Mouse (Mus musculus) activated CD4-positive, CD25-positive, alpha-beta regulatory T cell, adult 4 months (primary cell): ENCODE results near the gene Nudt8. TPM values are rescaled to one million over a fixed set of nuclear protein-coding genes. Genes with fewer than 3 reads are reported as not detected.
"Not testable (repeated sequence)": the region's sequence is repeated elsewhere in the genome, so short reads cannot be mapped to it uniquely, and the experiment has no call there.

Experiments
- ATAC-seq: one replicate; pipeline ENCODE4 v1.8.0; 2017
- polyA plus RNA-seq, 2 experiments: library from polyadenylated mRNA; unstranded; fragments of 100-300 nt; shearing (Covaris generic); gene quantifications; one replicate each; pipeline ENCODE4 v1.2.1; 2017

Nudt8 gene
- polyA plus RNA-seq, 2 experiments from 2014 or later = 17.3 to 17.8 TPM

- ATAC-seq = no peak
These were observed 15.3 kb downstream of the Nudt8 start for GRCm38 (mm10) chr19:4015635-4016034.

GRCm38 (mm10) chr19:4017921-4018587 lies 17.7 kb downstream of the Nudt8 start:
- no peak for ATAC-seq

- no peak for ATAC-seq
These were observed 18.6 kb downstream of the Nudt8 start for GRCm38 (mm10) chr19:4018743-4019583.

- no peak for ATAC-seq
These were observed 22.8 kb downstream of the Nudt8 start for GRCm38 (mm10) chr19:4023185-4023584.

GRCm38 (mm10) chr19:4027576-4027975 lies 27.2 kb downstream of the Nudt8 start:
- no peak for ATAC-seq

- ATAC-seq = no peak
These were observed 32.3 kb downstream of the Nudt8 start for GRCm38 (mm10) chr19:4032668-4033067.

GRCm38 (mm10) chr19:4033298-4033697 lies 32.9 kb downstream of the Nudt8 start:
- ATAC-seq = no peak

GRCm38 (mm10) chr19:4033742-4034141 lies 33.4 kb downstream of the Nudt8 start:
- ATAC-seq = no peak

- ATAC-seq = no peak
These were observed 36.1 kb downstream of the Nudt8 start for GRCm38 (mm10) chr19:4036327-4037045.

- not testable (repeated sequence) for ATAC-seq
These were observed 36.9 kb downstream of the Nudt8 start for GRCm38 (mm10) chr19:4037154-4037787.

GRCm38 (mm10) chr19:4037788-4038232 lies 37.4 kb downstream of the Nudt8 start, which contains the start of gene Gstp1:
Gene Gstp1 (minus strand): TSS chr19:4037985.
- ATAC-seq = peak; percentile 93

- not testable (repeated sequence) for ATAC-seq
These were observed 40.6 kb downstream of the Nudt8 start for GRCm38 (mm10) chr19:4040941-4041340.

- ATAC-seq = not testable (repeated sequence)
These were observed 41.1 kb downstream of the Nudt8 start for GRCm38 (mm10) chr19:4041500-4041899.

- no peak for ATAC-seq
These were observed 41.7 kb downstream of the Nudt8 start for GRCm38 (mm10) chr19:4042124-4042523.

GRCm38 (mm10) chr19:4044109-4044508 lies 43.7 kb downstream of the Nudt8 start:
- not testable (repeated sequence) for ATAC-seq

GRCm38 (mm10) chr19:4045966-4046865 lies 45.8 kb downstream of the Nudt8 start, which contains the start of gene Gstp2:
Gene Gstp2 (minus strand): TSS chr19:4046023.
- ATAC-seq = no peak

GRCm38 (mm10) chr19:4046866-4047254 lies 46.5 kb downstream of the Nudt8 start:
- no peak for ATAC-seq

- ATAC-seq = no peak
These were observed 47.5 kb downstream of the Nudt8 start for GRCm38 (mm10) chr19:4047859-4048258.

- not testable (repeated sequence) for ATAC-seq
These were observed 48.7 kb downstream of the Nudt8 start for GRCm38 (mm10) chr19:4049069-4049468.

GRCm38 (mm10) chr19:4051016-4051415 lies 50.6 kb downstream of the Nudt8 start:
- ATAC-seq = no peak
